Mouse (Mus musculus): ENCODE measurements at regions not wholly inside any gene's neighbourhood (a gene's known extent, or its start where the extent isn't known, plus 50 kb on each side); places are given as distances from the start of the nearest gene placed in this dataset.

- 82% methylated on average over 3 of the region's 3 CpGs for WGBS
- no peak overlapping the region for H3K4me2 ChIP-seq (ENCODE audit: low read depth, low read length)
- ATAC-seq (ENCODE audit: low read depth): no peak
- no peak overlapping the region for H3K27ac ChIP-seq (ENCODE audit: low read depth, low read length)
- H3K9ac ChIP-seq (replicated peaks; ENCODE audit: low read depth, low read length): no peak overlapping the region
- no peaks in the 10 kb centered on the region for H3K9me3 ChIP-seq (ENCODE audit: control insufficient read depth, low read length)
- H3K4me3 ChIP-seq (ENCODE audit: low read depth, low read length): no peak overlapping the region
- no peaks in the 10 kb centered on the region for H3K27me3 ChIP-seq (ENCODE audit: control insufficient read depth, insufficient read depth, low read length)
- H3K36me3 ChIP-seq (ENCODE audit: control insufficient read depth, insufficient read depth, low read length): no peaks in the 10 kb centered on the region
- H3K4me1 ChIP-seq (ENCODE audit: control insufficient read depth, insufficient read depth, low read length): 0 out of 2 replicates have a peak, but pooled peaks cover 7% of the 10 kb centered on the region
These were observed 147.3 kb upstream of the Ppp2r3a start for GRCm38 (mm10) chr9:101398858-101399257.

GRCm38 (mm10) chr9:101369380-101369779, 117.8 kb upstream of the Ppp2r3a start:
- Histone ChIP-seq H3K36me3 (ENCODE audit: control insufficient read depth, insufficient read depth, low read length) (no peaks in the 10 kb centered on the region), H3K9me3 (ENCODE audit: control insufficient read depth, low read length) (no peaks in the 10 kb centered on the region), H3K27ac (ENCODE audit: low read depth, low read length) (no peak overlapping the region), H3K4me1 (ENCODE audit: control insufficient read depth, insufficient read depth, low read length) (no peaks in the 10 kb centered on the region), H3K27me3 (ENCODE audit: control insufficient read depth, insufficient read depth, low read length) (no peaks in the 10 kb centered on the region), H3K4me2 (ENCODE audit: low read depth, low read length) (no peak overlapping the region), H3K9ac (replicated peaks; ENCODE audit: low read depth, low read length) (no peak overlapping the region), H3K4me3 (ENCODE audit: low read depth, low read length) (no peak overlapping the region)
- ATAC-seq (ENCODE audit: low read depth): no peak
- WGBS: 61% methylated on average over 2 of the region's 2 CpGs

GRCm38 (mm10) chr9:101356607-101357006, 105.0 kb upstream of the Ppp2r3a start:
- H3K27ac ChIP-seq (ENCODE audit: low read depth, low read length): no peak overlapping the region; the same call in 1 of the 2 replicates
- ATAC-seq (ENCODE audit: low read depth): peak; percentile 78

GRCm38 (mm10) chr9:101348771-101349170, 97.2 kb upstream of the Ppp2r3a start:
- Histone ChIP-seq H3K36me3 (ENCODE audit: control insufficient read depth, insufficient read depth, low read length) (no peaks in the 10 kb centered on the region), H3K9me3 (ENCODE audit: control insufficient read depth, low read length) (no peaks in the 10 kb centered on the region), H3K9ac (replicated peaks; ENCODE audit: low read depth, low read length) (no peak overlapping the region), H3K4me2 (ENCODE audit: low read depth, low read length) (no peak overlapping the region), H3K27ac (ENCODE audit: low read depth, low read length) (no peak overlapping the region), H3K4me1 (ENCODE audit: control insufficient read depth, insufficient read depth, low read length) (no peaks in the 10 kb centered on the region), H3K27me3 (ENCODE audit: control insufficient read depth, insufficient read depth, low read length) (no peaks in the 10 kb centered on the region), H3K4me3 (ENCODE audit: low read depth, low read length) (no peak overlapping the region)
- WGBS: 93% methylated on average over 4 of the region's 4 CpGs
- ATAC-seq (ENCODE audit: low read depth): no peak

More at GRCm38 (mm10) chr9:101356607-101357006, 105.0 kb upstream of the Ppp2r3a start:
- no peak overlapping the region for H3K9ac ChIP-seq (replicated peaks; ENCODE audit: low read depth, low read length)
- no peak overlapping the region for H3K4me2 ChIP-seq (ENCODE audit: low read depth, low read length)
- whole genome bisulfite sequencing: 23% methylated on average over 6 of the region's 6 CpGs
- no peaks in the 10 kb centered on the region for H3K36me3 ChIP-seq (ENCODE audit: control insufficient read depth, insufficient read depth, low read length)
- no peaks in the 10 kb centered on the region for H3K9me3 ChIP-seq (ENCODE audit: control insufficient read depth, low read length)
- no peak overlapping the region for H3K4me3 ChIP-seq (ENCODE audit: low read depth, low read length)
- H3K27me3 ChIP-seq (ENCODE audit: control insufficient read depth, insufficient read depth, low read length): no peaks in the 10 kb centered on the region
- H3K4me1 ChIP-seq (ENCODE audit: control insufficient read depth, insufficient read depth, low read length): peaks cover 3% of the 10 kb centered on the region; the same call in 1 of the 2 replicates

- no peak overlapping the region for H3K9ac ChIP-seq (replicated peaks; ENCODE audit: low read depth, low read length)
- H3K4me1 ChIP-seq (ENCODE audit: control insufficient read depth, insufficient read depth, low read length): no peaks in the 10 kb centered on the region
- H3K27ac ChIP-seq (ENCODE audit: low read depth, low read length): no peak overlapping the region
- no peak for ATAC-seq (ENCODE audit: low read depth)
- H3K9me3 ChIP-seq (ENCODE audit: control insufficient read depth, low read length): no peaks in the 10 kb centered on the region
- H3K4me2 ChIP-seq (ENCODE audit: low read depth, low read length): no peak overlapping the region
- no peaks in the 10 kb centered on the region for H3K27me3 ChIP-seq (ENCODE audit: control insufficient read depth, insufficient read depth, low read length)
- H3K4me3 ChIP-seq (ENCODE audit: low read depth, low read length): no peak overlapping the region
- no peaks in the 10 kb centered on the region for H3K36me3 ChIP-seq (ENCODE audit: control insufficient read depth, insufficient read depth, low read length)
- WGBS: 80% methylated on average over 5 of the region's 5 CpGs
These were observed 91.3 kb upstream of the Ppp2r3a start for GRCm38 (mm10) chr9:101342887-101343286.

- H3K27me3 ChIP-seq (ENCODE audit: control insufficient read depth, insufficient read depth, low read length): no peaks in the 10 kb centered on the region
- no peak for ATAC-seq (ENCODE audit: low read depth)
- WGBS: 58% methylated on average over 11 of the region's 11 CpGs
These were observed 89.3 kb upstream of the Ppp2r3a start for GRCm38 (mm10) chr9:101340796-101341465.

GRCm38 (mm10) chr9:101329032-101329824, 77.6 kb upstream of the Ppp2r3a start:
- no peak overlapping the region for H3K9ac ChIP-seq (replicated peaks; ENCODE audit: low read depth, low read length)
- no peak overlapping the region for H3K4me3 ChIP-seq (ENCODE audit: low read depth, low read length)
- no peak for ATAC-seq (ENCODE audit: low read depth)
- no peaks in the 10 kb centered on the region for H3K27me3 ChIP-seq (ENCODE audit: control insufficient read depth, insufficient read depth, low read length)
- no peaks in the 10 kb centered on the region for H3K36me3 ChIP-seq (ENCODE audit: control insufficient read depth, insufficient read depth, low read length)
- H3K4me2 ChIP-seq (ENCODE audit: low read depth, low read length): no peak overlapping the region
- H3K27ac ChIP-seq (ENCODE audit: low read depth, low read length): no peak overlapping the region
- 54% methylated on average over 8 of the region's 8 CpGs for WGBS
- H3K9me3 ChIP-seq (ENCODE audit: control insufficient read depth, low read length): no peaks in the 10 kb centered on the region
- no peaks in the 10 kb centered on the region for H3K4me1 ChIP-seq (ENCODE audit: control insufficient read depth, insufficient read depth, low read length)

More at GRCm38 (mm10) chr9:101340796-101341465, 89.3 kb upstream of the Ppp2r3a start:
- Histone ChIP-seq H3K4me3 (ENCODE audit: low read depth, low read length) (no peak overlapping the region), H3K9me3 (ENCODE audit: control insufficient read depth, low read length) (no peaks in the 10 kb centered on the region), H3K36me3 (ENCODE audit: control insufficient read depth, insufficient read depth, low read length) (no peaks in the 10 kb centered on the region), H3K27ac (ENCODE audit: low read depth, low read length) (no peak overlapping the region), H3K4me2 (ENCODE audit: low read depth, low read length) (no peak overlapping the region), H3K4me1 (ENCODE audit: control insufficient read depth, insufficient read depth, low read length) (no peaks in the 10 kb centered on the region), H3K9ac (replicated peaks; ENCODE audit: low read depth, low read length) (no peak overlapping the region)

- Histone ChIP-seq H3K4me3 (ENCODE audit: low read depth, low read length) (no peak overlapping the region), H3K9ac (replicated peaks; ENCODE audit: low read depth, low read length) (no peak overlapping the region), H3K27ac (ENCODE audit: low read depth, low read length) (no peak overlapping the region), H3K4me1 (ENCODE audit: control insufficient read depth, insufficient read depth, low read length) (no peaks in the 10 kb centered on the region), H3K9me3 (ENCODE audit: control insufficient read depth, low read length) (no peaks in the 10 kb centered on the region), H3K36me3 (ENCODE audit: control insufficient read depth, insufficient read depth, low read length) (no peaks in the 10 kb centered on the region), H3K27me3 (ENCODE audit: control insufficient read depth, insufficient read depth, low read length) (no peaks in the 10 kb centered on the region), H3K4me2 (ENCODE audit: low read depth, low read length) (no peak overlapping the region)
- WGBS: 57% methylated on average over 3 of the region's 3 CpGs
- no peak for ATAC-seq (ENCODE audit: low read depth)
These were observed 75.4 kb upstream of the Ppp2r3a start for GRCm38 (mm10) chr9:101326961-101327360.

- no peaks in the 10 kb centered on the region for H3K27me3 ChIP-seq (ENCODE audit: control insufficient read depth, insufficient read depth, low read length)
- no peak overlapping the region for H3K4me2 ChIP-seq (ENCODE audit: low read depth, low read length)
- H3K9me3 ChIP-seq (ENCODE audit: control insufficient read depth, low read length): no peaks in the 10 kb centered on the region
- no peak overlapping the region for H3K27ac ChIP-seq (ENCODE audit: low read depth, low read length)
- no peak for ATAC-seq (ENCODE audit: low read depth)
- H3K4me3 ChIP-seq (ENCODE audit: low read depth, low read length): no peak overlapping the region
- 38% methylated on average over 4 of the region's 4 CpGs for WGBS
- no peaks in the 10 kb centered on the region for H3K36me3 ChIP-seq (ENCODE audit: control insufficient read depth, insufficient read depth, low read length)
- H3K4me1 ChIP-seq (ENCODE audit: control insufficient read depth, insufficient read depth, low read length): no peaks in the 10 kb centered on the region
- H3K9ac ChIP-seq (replicated peaks; ENCODE audit: low read depth, low read length): no peak overlapping the region
These were observed 62.4 kb upstream of the Ppp2r3a start for GRCm38 (mm10) chr9:101314036-101314435.

Measured in neural tube, embryonic 14.5 days (tissue).